Mouse (Mus musculus): ENCODE data around the gene Slc35d2. TPM values are rescaled to one million over a fixed set of nuclear protein-coding genes. Genes with fewer than 3 reads are reported as not detected.
A peak's percentile ranks its signal among the peaks of the same experiment; 100 is the strongest.

Gene Slc35d2
- total RNA-seq, 2 experiments from 2014 or later, result 0.84 to 0.89 TPM

DNA sequence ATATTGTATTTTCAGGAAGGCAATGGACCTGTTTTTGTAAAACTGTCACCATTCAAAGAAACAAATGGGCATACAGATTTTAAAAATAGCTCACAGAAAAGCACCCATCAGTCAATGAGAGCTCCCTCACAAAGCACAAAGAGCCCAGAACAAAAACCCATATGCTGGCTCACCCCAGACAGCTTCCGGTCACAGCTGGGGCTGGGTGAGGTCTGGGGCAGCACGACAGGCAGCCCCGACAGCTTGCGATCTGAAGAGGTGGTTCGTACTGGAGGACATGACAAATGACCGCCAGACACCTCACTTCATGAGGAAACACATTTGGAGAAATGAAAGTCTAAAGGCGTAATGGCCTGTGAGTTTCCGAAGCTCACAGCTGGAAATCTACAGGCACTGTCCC is 21.6 kb downstream of the Slc35d2 start:
- no peak overlapping the region for H3K27ac ChIP-seq
- no peak for DNase-seq
- intact Hi-C loops (cut with DNase I), result no loop called here
- TF ChIP-seq CTCF (IDR thresholded peaks at IDR 0.05), result no peak
- no peak overlapping the region for H3K4me3 ChIP-seq

DNA sequence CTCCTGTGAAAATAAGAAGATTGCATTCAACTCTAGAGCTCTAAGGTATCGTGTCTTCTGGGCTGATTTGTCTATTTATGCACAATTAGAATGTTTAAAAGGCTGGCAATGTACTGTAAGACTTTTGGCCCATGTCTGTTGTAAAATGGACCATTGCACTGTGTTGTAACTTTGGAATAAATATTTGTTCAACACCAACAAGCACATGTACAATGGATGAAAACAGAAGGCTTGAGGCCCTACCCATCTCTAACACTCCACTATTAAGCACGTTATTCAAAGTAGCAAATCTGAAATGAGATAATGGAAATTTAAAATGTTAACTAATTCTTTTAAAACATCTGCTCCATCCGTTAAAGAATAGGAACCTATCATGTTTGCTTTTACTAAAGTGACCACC is 22.1 kb downstream of the Slc35d2 start:
- no peak for TF ChIP-seq CTCF (IDR thresholded peaks at IDR 0.05)
- intact Hi-C loops (cut with DNase I), result no loop called here

DNA sequence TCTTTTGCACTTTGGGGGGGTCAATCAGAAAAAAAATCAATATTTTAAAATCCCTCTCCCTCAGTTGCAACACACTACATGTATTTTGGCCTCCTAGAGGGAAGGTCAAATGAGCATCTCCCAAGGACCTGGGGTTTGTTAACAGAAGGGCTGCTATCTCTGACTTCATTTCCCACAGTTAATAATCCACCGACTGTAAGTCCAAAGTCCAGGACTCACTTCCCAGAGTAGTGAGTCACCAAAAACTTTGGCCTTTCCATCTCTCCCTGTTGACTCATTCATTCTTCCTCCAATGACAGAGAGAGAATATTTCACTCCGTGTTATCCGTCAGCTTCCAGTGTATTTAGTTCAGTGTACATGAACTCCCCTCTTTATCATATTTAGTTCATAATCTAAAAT is 23.5 kb downstream of the Slc35d2 start:
- Histone ChIP-seq H3K27ac (no peak overlapping the region), H3K4me3 (no peak overlapping the region)
- DNase-seq, result no peak
- intact Hi-C loops (cut with DNase I), result no loop called here
- TF ChIP-seq CTCF (IDR thresholded peaks at IDR 0.05), result no peak

More for the DNA sequence above, 22.1 kb downstream of the Slc35d2 start:
- H3K27ac ChIP-seq, result no peak overlapping the region
- no peak for DNase-seq
- no peak overlapping the region for H3K4me3 ChIP-seq

GRCm38 (mm10) chr13:64100186-64100585 is 29.0 kb downstream of the Slc35d2 start:
- intact Hi-C loops (cut with DNase I), result no loop called here
- no peak for DNase-seq
- H3K4me3 ChIP-seq, result no peak overlapping the region
- TF ChIP-seq CTCF (IDR thresholded peaks at IDR 0.05), result peak; percentile 91
- H3K27ac ChIP-seq, result no peak overlapping the region

DNA sequence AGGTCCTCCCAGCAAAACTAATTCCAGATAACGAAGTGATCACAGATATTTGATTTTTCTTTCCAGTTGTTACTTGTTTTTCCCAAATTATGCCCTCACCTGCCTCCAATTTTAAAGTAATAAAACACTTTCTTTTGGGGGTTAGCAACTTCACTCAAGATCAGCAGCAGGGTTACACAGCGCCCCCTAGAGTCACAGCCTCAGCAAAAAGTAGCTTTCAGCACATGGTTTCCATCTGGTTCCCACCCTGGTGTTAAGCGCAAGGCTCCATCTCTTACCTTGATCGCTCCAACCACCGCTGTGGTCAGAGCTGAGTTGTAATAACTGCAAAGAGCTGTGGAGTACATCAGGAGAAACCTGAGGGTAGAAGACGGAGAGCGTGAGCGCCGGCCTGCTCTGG is 30.2 kb downstream of the Slc35d2 start:
- no peak overlapping the region for H3K27ac ChIP-seq
- DNase-seq, result peak; percentile 24
- no peak overlapping the region for H3K4me3 ChIP-seq
- intact Hi-C loops (cut with DNase I), result no loop called here
- peak; percentile 61 for TF ChIP-seq CTCF (IDR thresholded peaks at IDR 0.05)

DNA sequence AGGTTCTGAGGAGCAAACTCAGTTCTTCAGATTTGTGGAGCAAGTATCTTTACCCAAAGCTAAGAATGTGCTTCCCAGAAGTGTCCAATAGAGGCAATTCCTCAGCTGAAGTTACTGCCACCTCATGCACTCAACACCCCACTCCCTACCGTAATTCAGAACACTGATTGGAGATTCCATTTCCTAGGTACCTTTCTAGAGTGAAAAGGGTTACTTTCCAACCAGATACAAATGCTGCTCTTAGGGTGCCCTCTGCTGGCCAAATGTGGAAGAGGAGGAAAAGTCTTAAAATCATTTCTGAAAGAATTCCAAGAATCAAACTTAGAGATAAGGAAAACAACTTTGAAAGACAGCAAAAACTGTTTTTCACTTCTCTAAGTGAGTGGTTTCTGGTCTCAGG is 35.8 kb downstream of the Slc35d2 start:
- intact Hi-C loops (cut with DNase I), result no loop called here
- Histone ChIP-seq H3K27ac (no peak overlapping the region), H3K4me3 (no peak overlapping the region)
- peak; percentile 86 for TF ChIP-seq CTCF (IDR thresholded peaks at IDR 0.05)
- peak; percentile 53 for DNase-seq

DNA sequence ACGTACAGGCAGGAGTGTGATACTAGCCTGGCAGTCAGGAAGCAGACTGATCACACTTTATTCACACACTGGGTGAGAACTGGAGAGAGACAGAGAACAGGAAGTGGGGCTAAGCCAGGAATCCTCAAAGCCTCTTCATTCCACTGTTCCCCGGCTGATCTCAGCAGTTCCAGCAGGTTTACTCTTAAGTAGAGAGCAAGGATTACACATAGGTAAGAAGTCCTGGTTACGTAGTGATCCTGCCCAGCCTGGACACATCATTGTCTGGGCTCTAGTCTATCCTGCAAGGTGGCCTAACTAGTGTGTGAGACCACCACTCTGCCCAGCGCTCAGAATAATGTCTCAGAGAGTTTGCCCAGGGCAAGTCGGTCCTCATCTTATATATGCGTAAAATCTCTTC is 36.4 kb downstream of the Slc35d2 start:
- H3K4me3 ChIP-seq, result no peak overlapping the region
- no peak for DNase-seq
- TF ChIP-seq CTCF (IDR thresholded peaks at IDR 0.05), result no peak
- intact Hi-C loops (cut with DNase I), result no loop called here
- H3K27ac ChIP-seq, result no peak overlapping the region

GRCm38 (mm10) chr13:64092141-64092540 is 37.0 kb downstream of the Slc35d2 start:
- intact Hi-C loops (cut with DNase I), result no loop called here
- TF ChIP-seq CTCF (IDR thresholded peaks at IDR 0.05), result no peak
- Histone ChIP-seq H3K27ac (no peak overlapping the region), H3K4me3 (no peak overlapping the region)
- no peak for DNase-seq

- TF ChIP-seq CTCF (IDR thresholded peaks at IDR 0.05), result no peak
- intact Hi-C loops (cut with DNase I), result no loop called here
- H3K4me3 ChIP-seq, result no peak overlapping the region
- H3K27ac ChIP-seq, result no peak overlapping the region
- DNase-seq, result no peak
These were observed 38.2 kb downstream of the Slc35d2 start for GRCm38 (mm10) chr13:64091006-64091405.

DNA sequence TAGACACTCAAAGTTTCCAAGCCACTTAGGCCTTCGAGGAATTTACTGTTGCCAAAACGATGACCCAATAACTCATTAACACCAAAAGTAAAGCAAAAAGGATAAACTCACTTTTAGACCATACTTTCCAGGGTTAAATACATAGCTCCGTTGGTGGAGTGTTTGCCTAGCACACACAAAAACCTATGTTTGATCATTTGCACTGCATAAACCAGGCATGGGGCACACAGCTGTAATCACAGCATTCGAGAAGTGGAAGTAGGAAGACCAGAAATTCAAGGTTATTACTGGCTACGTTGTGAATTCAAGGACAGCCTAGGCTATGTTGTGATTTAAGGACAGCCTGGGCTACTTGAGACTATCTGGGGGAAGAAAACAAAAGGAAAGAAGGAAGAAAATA is 38.9 kb downstream of the Slc35d2 start:
- no peak overlapping the region for H3K27ac ChIP-seq
- intact Hi-C loops (cut with DNase I), result no loop called here
- no peak overlapping the region for H3K4me3 ChIP-seq
- TF ChIP-seq CTCF (IDR thresholded peaks at IDR 0.05), result no peak
- DNase-seq, result no peak

DNA sequence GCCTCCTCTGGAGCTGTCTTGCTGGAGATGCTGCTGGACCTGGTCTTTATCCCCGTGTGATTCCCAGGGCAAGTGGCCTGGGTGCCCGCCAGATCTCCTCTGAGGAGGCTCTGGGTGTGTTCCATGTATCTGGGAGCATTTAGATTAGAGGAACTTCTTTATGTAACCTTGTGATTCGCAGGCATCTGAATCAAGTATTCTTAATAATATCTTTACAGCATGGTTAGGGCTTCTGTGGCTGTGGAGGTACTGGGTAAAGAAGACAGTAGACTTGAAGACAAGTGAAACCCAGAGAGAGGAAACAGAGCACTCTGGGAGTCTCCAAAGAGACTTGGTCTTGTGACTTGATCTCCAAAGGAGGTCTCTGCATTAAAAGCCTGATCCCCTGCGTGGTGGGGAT is 40.0 kb downstream of the Slc35d2 start, which contains the start of gene Hsd17b3:
TSS of gene Hsd17b3 (minus strand) at position 101 of the 400 bp plus-strand sequence.
- no peak for TF ChIP-seq CTCF (IDR thresholded peaks at IDR 0.05)
- intact Hi-C loops (cut with DNase I), result no loop called here
- H3K4me3 ChIP-seq, result no peak within 1 kb of the TSS
- no peak within 1 kb of the TSS for H3K27ac ChIP-seq
- no peak for DNase-seq

GRCm38 (mm10) chr13:64088057-64088456 is 41.1 kb downstream of the Slc35d2 start:
- Histone ChIP-seq H3K27ac (no peak overlapping the region), H3K4me3 (no peak overlapping the region)
- no peak for DNase-seq
- TF ChIP-seq CTCF (IDR thresholded peaks at IDR 0.05), result no peak
- intact Hi-C loops (cut with DNase I), result no loop called here

DNA sequence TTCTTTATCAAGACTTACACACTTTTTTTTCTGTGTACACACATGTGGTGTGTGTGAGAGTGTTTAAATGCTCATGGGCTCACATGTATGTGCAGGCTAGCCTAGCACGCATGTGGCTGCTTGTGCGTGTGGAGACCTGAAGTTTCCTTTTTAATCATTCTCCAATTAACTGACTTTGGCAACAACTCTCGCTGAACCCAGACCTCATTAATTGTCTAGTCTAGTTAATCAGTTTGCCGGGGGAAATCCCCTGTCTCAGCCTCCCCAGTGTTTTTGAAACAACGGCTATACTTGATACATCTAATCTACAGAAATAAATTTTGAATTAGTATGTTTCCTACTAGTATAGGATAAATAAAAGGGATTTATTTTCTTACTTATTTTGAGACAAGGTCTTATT is 43.1 kb downstream of the Slc35d2 start:
- no peak for DNase-seq
- intact Hi-C loops (cut with DNase I), result no loop called here
- Histone ChIP-seq H3K27ac (no peak overlapping the region), H3K4me3 (no peak overlapping the region)
- TF ChIP-seq CTCF (IDR thresholded peaks at IDR 0.05), result no peak

- no peak for TF ChIP-seq CTCF (IDR thresholded peaks at IDR 0.05)
- Histone ChIP-seq H3K4me3 (no peak overlapping the region), H3K27ac (no peak overlapping the region)
- DNase-seq, result no peak
- intact Hi-C loops (cut with DNase I), result no loop called here
These were observed 45.8 kb downstream of the Slc35d2 start for GRCm38 (mm10) chr13:64083331-64083730.

Data from gastrocnemius, adult 2 months (tissue).